Mouse (Mus musculus) midbrain, embryonic 11.5 days (tissue): ENCODE measurements at regions not wholly inside any gene's neighbourhood (a gene's known extent, or its start where the extent isn't known, plus 50 kb on each side); places are given as distances from the start of the nearest gene placed in this dataset.

ENCODE experiments used
- ATAC-seq: fragments of 200-750 bp; cut with Nextera tagmentation; 2 replicates; pipeline ENCODE4 v1.8.0; 2017; ENCODE audit warnings: moderate TSS enrichment, moderate library complexity; ENCODE audit not compliant: low FRiP score
- DNase-seq: peaks from one replicate; pipeline ENCODE4 v3.0.0; 2015; ENCODE audit warnings: low spot score; ENCODE audit errors: missing footprints
- H3K27ac ChIP-seq: fragments of 300-500 bp; sonication (generic); 2 replicates; pipeline ENCODE4 v1.5.1; 2014; ENCODE audit warnings: low read depth, low read length
- H3K27me3 ChIP-seq: fragments of 300-500 bp; sonication (generic); 2 replicates; pipeline ENCODE4 v1.6.1; 2014; ENCODE audit warnings: mild to moderate bottlenecking, low read length, moderate library complexity, mixed read lengths; ENCODE audit not compliant: control insufficient read depth, insufficient read depth
- H3K36me3 ChIP-seq: fragments of 300-500 bp; sonication (generic); 2 replicates; pipeline ENCODE4 v1.6.1; 2014; ENCODE audit warnings: mild to moderate bottlenecking, low read length, moderate library complexity, mixed read lengths; ENCODE audit not compliant: control insufficient read depth, insufficient read depth
- H3K4me1 ChIP-seq: fragments of 300-500 bp; sonication (generic); 2 replicates; pipeline ENCODE4 v1.6.1; 2014; ENCODE audit warnings: low read length; ENCODE audit not compliant: control insufficient read depth, insufficient read depth
- H3K4me2 ChIP-seq: fragments of 300-500 bp; sonication (generic); 2 replicates; pipeline ENCODE4 v1.6.1; 2014; ENCODE audit warnings: mild to moderate bottlenecking, moderate library complexity
- H3K4me3 ChIP-seq: fragments of 300-500 bp; sonication (generic); 2 replicates; pipeline ENCODE4 v1.5.1; 2014; ENCODE audit warnings: low read depth, low read length
- H3K9ac ChIP-seq: fragments of 300-500 bp; sonication (generic); 2 replicates; pipeline ENCODE4 v1.6.1; 2014; ENCODE audit warnings: low read length
- H3K9me3 ChIP-seq: fragments of 300-500 bp; sonication (generic); 2 replicates; pipeline ENCODE4 v1.6.1; 2016; ENCODE audit warnings: low read length; ENCODE audit not compliant: control insufficient read depth
- WGBS: fragments of 180-500 bp; shearing (Covaris S2); extraction: QIAGEN DNeasy Blood & Tissue Kit; methylation state at CpG from one replicate; pipeline ENCODE4 v1.1.7; 2014; 5-methylcytosine and 5-hydroxymethylcytosine counted together

- no peak overlapping the region for H3K9ac ChIP-seq
- H3K9me3 ChIP-seq = no peaks in the 10 kb centered on the region
- H3K4me3 ChIP-seq = no peak overlapping the region
- H3K4me2 ChIP-seq = no peak overlapping the region
- no peaks in the 10 kb centered on the region for H3K4me1 ChIP-seq
- no peak overlapping the region for H3K27ac ChIP-seq
- H3K27me3 ChIP-seq = no peaks in the 10 kb centered on the region
- ATAC-seq = no peak
- no peak for DNase-seq
- WGBS = 80% methylated on average over 6 of the region's 6 CpGs
- H3K36me3 ChIP-seq = no peaks in the 10 kb centered on the region
Observed at GRCm38 (mm10) chr3:56590071-56590470, 406.6 kb upstream of the Nbea start.

GRCm38 (mm10) chr3:56575422-56575821, 391.9 kb upstream of the Nbea start:
- peaks cover 5% of the 10 kb centered on the region; the same call in 1 of the 2 replicates for H3K9me3 ChIP-seq
- DNase-seq (peak; percentile 84), ATAC-seq (peak; percentile 42; the same call in 1 of the 2 replicates)
- H3K27ac ChIP-seq = no peak overlapping the region
- no peak overlapping the region for H3K4me3 ChIP-seq
- 63% methylated on average over 5 of the region's 5 CpGs for WGBS
- no peaks in the 10 kb centered on the region for H3K27me3 ChIP-seq
- no peaks in the 10 kb centered on the region for H3K36me3 ChIP-seq
- H3K4me1 ChIP-seq = no peaks in the 10 kb centered on the region
- H3K4me2 ChIP-seq = no peak overlapping the region
- H3K9ac ChIP-seq = no peak overlapping the region

- ATAC-seq = no peak
- no peak overlapping the region for H3K4me2 ChIP-seq
- H3K9ac ChIP-seq = no peak overlapping the region
- no peak overlapping the region for H3K4me3 ChIP-seq
- no peaks in the 10 kb centered on the region for H3K27me3 ChIP-seq
- H3K36me3 ChIP-seq = no peaks in the 10 kb centered on the region
- 84% methylated on average over 2 of the region's 2 CpGs for WGBS
- H3K4me1 ChIP-seq = no peaks in the 10 kb centered on the region
- DNase-seq = no peak
- no peaks in the 10 kb centered on the region for H3K9me3 ChIP-seq
- H3K27ac ChIP-seq = no peak overlapping the region
Observed at GRCm38 (mm10) chr3:56536178-56536577, 352.7 kb upstream of the Nbea start.

GRCm38 (mm10) chr3:56504445-56504844, 320.9 kb upstream of the Nbea start:
- H3K27me3 ChIP-seq = no peaks in the 10 kb centered on the region
- no peak overlapping the region for H3K27ac ChIP-seq
- no peak overlapping the region for H3K9ac ChIP-seq
- no peaks in the 10 kb centered on the region for H3K9me3 ChIP-seq
- H3K4me2 ChIP-seq = no peak overlapping the region
- no peaks in the 10 kb centered on the region for H3K4me1 ChIP-seq
- WGBS = 97% methylated on average over 1 of the region's 1 CpGs
- ATAC-seq (no peak), DNase-seq (no peak)
- H3K4me3 ChIP-seq = no peak overlapping the region
- no peaks in the 10 kb centered on the region for H3K36me3 ChIP-seq

GRCm38 (mm10) chr3:56499301-56499700, 315.8 kb upstream of the Nbea start:
- H3K27me3 ChIP-seq = no peaks in the 10 kb centered on the region
- no peak overlapping the region for H3K4me3 ChIP-seq
- H3K4me2 ChIP-seq = no peak overlapping the region
- no peak for ATAC-seq
- no peak overlapping the region for H3K27ac ChIP-seq
- no peak overlapping the region for H3K9ac ChIP-seq
- H3K36me3 ChIP-seq = no peaks in the 10 kb centered on the region
- WGBS = 61% methylated on average over 1 of the region's 1 CpGs
- 0 out of 2 replicates have a peak, but pooled peaks cover 2% of the 10 kb centered on the region for H3K4me1 ChIP-seq
- DNase-seq = no peak
- no peaks in the 10 kb centered on the region for H3K9me3 ChIP-seq

- ATAC-seq = peak; percentile 83
- H3K36me3 ChIP-seq = no peaks in the 10 kb centered on the region
- no peak overlapping the region for H3K27ac ChIP-seq
- no peaks in the 10 kb centered on the region for H3K27me3 ChIP-seq
- no peak overlapping the region for H3K9ac ChIP-seq
- H3K4me3 ChIP-seq = no peak overlapping the region
- peak; percentile 88 for DNase-seq
- H3K4me2 ChIP-seq = no peak overlapping the region
- no peaks in the 10 kb centered on the region for H3K9me3 ChIP-seq
- WGBS = 17% methylated on average over 1 of the region's 1 CpGs
- peaks cover 4% of the 10 kb centered on the region; the same call in 1 of the 2 replicates for H3K4me1 ChIP-seq
Observed at GRCm38 (mm10) chr3:56493937-56494336, 310.4 kb upstream of the Nbea start.

- Histone ChIP-seq H3K9ac (no peak overlapping the region), H3K27ac (no peak overlapping the region), H3K9me3 (no peaks in the 10 kb centered on the region), H3K4me1 (peaks cover 6% of the 10 kb centered on the region), H3K36me3 (no peaks in the 10 kb centered on the region), H3K27me3 (no peaks in the 10 kb centered on the region), H3K4me3 (no peak overlapping the region), H3K4me2 (no peak overlapping the region)
- WGBS = 87% methylated on average over 5 of the region's 5 CpGs
- ATAC-seq = no peak
- DNase-seq = no peak
Observed at GRCm38 (mm10) chr3:56489154-56489553, 305.7 kb upstream of the Nbea start.

- Histone ChIP-seq H3K36me3 (no peaks in the 10 kb centered on the region), H3K4me2 (no peak overlapping the region), H3K4me1 (peaks cover 4% of the 10 kb centered on the region), H3K9me3 (no peaks in the 10 kb centered on the region), H3K4me3 (no peak overlapping the region), H3K9ac (no peak overlapping the region), H3K27me3 (no peaks in the 10 kb centered on the region), H3K27ac (no peak overlapping the region)
- WGBS = 66% methylated on average over 12 of the region's 12 CpGs
- DNase-seq = no peak
- ATAC-seq = peak; percentile 55; the same call in 1 of the 2 replicates
Observed at GRCm38 (mm10) chr3:56485550-56486400, 302.3 kb upstream of the Nbea start.

GRCm38 (mm10) chr3:56484096-56484495, 300.6 kb upstream of the Nbea start:
- H3K27ac ChIP-seq = no peak overlapping the region
- 93% methylated on average over 8 of the region's 8 CpGs for WGBS
- no peak for DNase-seq

More at GRCm38 (mm10) chr3:56484096-56484495, 300.6 kb upstream of the Nbea start:
- Histone ChIP-seq H3K4me2 (no peak overlapping the region), H3K36me3 (no peaks in the 10 kb centered on the region), H3K4me3 (no peak overlapping the region), H3K27me3 (no peaks in the 10 kb centered on the region), H3K4me1 (peaks cover 7% of the 10 kb centered on the region), H3K9me3 (no peaks in the 10 kb centered on the region), H3K9ac (no peak overlapping the region)
- ATAC-seq = no peak
